Mouse (Mus musculus) neural tube, embryonic 13.5 days (tissue): ENCODE measurements around the gene Cnn1. TPM values are rescaled to one million over a fixed set of nuclear protein-coding genes. Genes with fewer than 3 reads are reported as not detected.
"Not testable (repeated sequence)": the region's sequence is repeated elsewhere in the genome, so short reads cannot be mapped to it uniquely, and the experiment has no call there.

Experiments used
- ATAC-seq: fragments of 200-750 bp; cut with Nextera tagmentation; 2 replicates; pipeline ENCODE4 v1.8.0; 2017; ENCODE audit warnings: low read depth, mild to moderate bottlenecking, moderate TSS enrichment, moderate library complexity
- H3K27ac ChIP-seq: fragments of 300-500 bp; sonication (generic); replicated peaks from 2 replicates; pipeline ENCODE4 v1.5.1; 2015; ENCODE audit warnings: moderate library complexity, mild to moderate bottlenecking, inconsistent platforms
- H3K27me3 ChIP-seq: fragments of 300-500 bp; sonication (generic); 2 replicates; pipeline ENCODE4 v1.6.1; 2015; ENCODE audit warnings: mild to moderate bottlenecking, inconsistent platforms
- H3K36me3 ChIP-seq: fragments of 300-500 bp; sonication (generic); 2 replicates; pipeline ENCODE4 v1.6.1; 2015; ENCODE audit warnings: mild to moderate bottlenecking, inconsistent platforms
- H3K4me1 ChIP-seq: fragments of 300-500 bp; sonication (generic); replicated peaks from 2 replicates; pipeline ENCODE4 v1.6.1; 2015; ENCODE audit warnings: inconsistent platforms
- H3K4me2 ChIP-seq: fragments of 300-500 bp; sonication (generic); 2 replicates; pipeline ENCODE4 v1.6.1; 2015; ENCODE audit warnings: inconsistent platforms, mild to moderate bottlenecking, moderate library complexity
- H3K4me3 ChIP-seq: fragments of 300-500 bp; sonication (generic); 2 replicates; pipeline ENCODE4 v1.5.1; 2015; ENCODE audit warnings: mild to moderate bottlenecking, inconsistent platforms
- H3K9ac ChIP-seq: fragments of 300-500 bp; sonication (generic); 2 replicates; pipeline ENCODE4 v1.6.1; 2015; ENCODE audit warnings: moderate library complexity, mild to moderate bottlenecking, inconsistent platforms
- H3K9me3 ChIP-seq: fragments of 300-500 bp; sonication (generic); 2 replicates; pipeline ENCODE4 v1.6.1; 2016; ENCODE audit warnings: inconsistent platforms
- WGBS: fragments of 180-500 bp; shearing (Covaris S2); methylation state at CpG from one replicate; pipeline ENCODE4 v1.1.7; 2015; 5-methylcytosine and 5-hydroxymethylcytosine counted together
- polyA plus RNA-seq: library from polyadenylated mRNA; unstranded; fragments of >200 nt; fragmentation: Nextera tagmentation; extraction: Ambion mirVana; gene quantifications from 2 replicates; pipeline ENCODE4 v1.2.1, GENCODE M21; 2015

Cnn1 gene
- polyA plus RNA-seq, 1 experiment from 2014 or later, result 2.9 TPM

- peaks cover 63% of the 10 kb centered on the region for H3K36me3 ChIP-seq
Observed at GRCm38 (mm10) chr9:22058011-22058424, 41.0 kb upstream of the Cnn1 start.

GRCm38 (mm10) chr9:22061339-22061738, 37.7 kb upstream of the Cnn1 start:
- H3K27ac ChIP-seq, result no peak overlapping the region
- no peak overlapping the region for H3K4me2 ChIP-seq
- ATAC-seq, result no peak
- no peak overlapping the region for H3K4me3 ChIP-seq
- 85% methylated on average over 2 of the region's 2 CpGs for WGBS
- H3K4me1 ChIP-seq, result no peaks in the 10 kb centered on the region
- no peak overlapping the region for H3K9ac ChIP-seq
- no peaks in the 10 kb centered on the region for H3K27me3 ChIP-seq
- peaks cover 95% of the 10 kb centered on the region for H3K36me3 ChIP-seq
- H3K9me3 ChIP-seq, result no peaks in the 10 kb centered on the region

More at GRCm38 (mm10) chr9:22058011-22058424, 41.0 kb upstream of the Cnn1 start:
- no peak overlapping the region for H3K9ac ChIP-seq
- H3K27me3 ChIP-seq, result peaks cover 14% of the 10 kb centered on the region; the same call in 1 of the 2 replicates
- H3K9me3 ChIP-seq, result no peaks in the 10 kb centered on the region
- H3K4me1 ChIP-seq, result peaks cover 8% of the 10 kb centered on the region
- no peak for ATAC-seq
- no peak overlapping the region for H3K4me3 ChIP-seq
- WGBS, result 78% methylated on average over 9 of the region's 9 CpGs
- no peak overlapping the region for H3K27ac ChIP-seq
- H3K4me2 ChIP-seq, result no peak overlapping the region

GRCm38 (mm10) chr9:22064341-22064740, 34.7 kb upstream of the Cnn1 start:
- no peaks in the 10 kb centered on the region for H3K27me3 ChIP-seq
- no peak overlapping the region for H3K4me2 ChIP-seq
- H3K4me1 ChIP-seq, result 0 out of 2 replicates have a peak, but pooled peaks cover 3% of the 10 kb centered on the region
- 95% methylated on average over 3 of the region's 3 CpGs for WGBS
- no peak overlapping the region for H3K4me3 ChIP-seq
- no peak for ATAC-seq
- no peak overlapping the region for H3K9ac ChIP-seq
- H3K36me3 ChIP-seq, result peaks cover 88% of the 10 kb centered on the region
- H3K9me3 ChIP-seq, result no peaks in the 10 kb centered on the region
- no peak overlapping the region for H3K27ac ChIP-seq

GRCm38 (mm10) chr9:22065642-22066041, 33.4 kb upstream of the Cnn1 start:
- 95% methylated on average over 11 of the region's 11 CpGs for WGBS
- ATAC-seq, result no peak
- Histone ChIP-seq H3K4me3 (no peak overlapping the region), H3K4me1 (peaks cover 15% of the 10 kb centered on the region), H3K4me2 (no peak overlapping the region), H3K9me3 (no peaks in the 10 kb centered on the region), H3K36me3 (peaks cover 77% of the 10 kb centered on the region), H3K27ac (no peak overlapping the region), H3K27me3 (no peaks in the 10 kb centered on the region), H3K9ac (no peak overlapping the region)

- H3K27me3 ChIP-seq, result no peaks in the 10 kb centered on the region
- no peak overlapping the region for H3K4me2 ChIP-seq
- H3K4me3 ChIP-seq, result no peak overlapping the region
- peaks cover 69% of the 10 kb centered on the region for H3K36me3 ChIP-seq
- no peak overlapping the region for H3K27ac ChIP-seq
- no peak for ATAC-seq
- WGBS, result 62% methylated on average over 3 of the region's 3 CpGs
- H3K9ac ChIP-seq, result no peak overlapping the region
- H3K4me1 ChIP-seq, result peaks cover 15% of the 10 kb centered on the region
- no peaks in the 10 kb centered on the region for H3K9me3 ChIP-seq
Observed at GRCm38 (mm10) chr9:22066433-22066832, 32.6 kb upstream of the Cnn1 start.

- WGBS, result 76% methylated on average over 5 of the region's 5 CpGs
- Histone ChIP-seq H3K27ac (no peak overlapping the region), H3K36me3 (peaks cover 61% of the 10 kb centered on the region), H3K4me3 (no peak overlapping the region), H3K4me1 (peaks cover 16% of the 10 kb centered on the region), H3K27me3 (no peaks in the 10 kb centered on the region), H3K9ac (no peak overlapping the region), H3K4me2 (no peak overlapping the region), H3K9me3 (no peaks in the 10 kb centered on the region)
- no peak for ATAC-seq
Observed at GRCm38 (mm10) chr9:22067195-22067594, 31.8 kb upstream of the Cnn1 start.

GRCm38 (mm10) chr9:22069881-22070553, 29.0 kb upstream of the Cnn1 start:
- 64% methylated on average over 4 of the region's 4 CpGs for WGBS
- Histone ChIP-seq H3K4me2 (peak overlapping the region; percentile 59), H3K27ac (peak overlapping the region; percentile 97; the same call in 1 of the 2 replicates), H3K9me3 (no peaks in the 10 kb centered on the region), H3K4me3 (peak overlapping the region; percentile 73), H3K27me3 (no peaks in the 10 kb centered on the region), H3K9ac (peak overlapping the region; percentile 83), H3K36me3 (peaks cover 60% of the 10 kb centered on the region), H3K4me1 (peaks cover 19% of the 10 kb centered on the region)
- ATAC-seq, result peak; percentile 7

- H3K4me3 ChIP-seq, result peak within 1 kb of the TSS; percentile 73
- H3K9me3 ChIP-seq, result no peaks in the 10 kb centered on the region
- peak within 1 kb of the TSS; percentile 97 for H3K27ac ChIP-seq
- peaks cover 19% of the 10 kb centered on the region for H3K4me1 ChIP-seq
- peak within 1 kb of the TSS; percentile 59 for H3K4me2 ChIP-seq
- H3K27me3 ChIP-seq, result no peaks in the 10 kb centered on the region
- ATAC-seq, result peak; percentile 98
- under 1% methylated on average over 70 of the region's 87 CpGs for WGBS
- peaks cover 56% of the 10 kb centered on the region for H3K36me3 ChIP-seq
- H3K9ac ChIP-seq, result peak within 1 kb of the TSS; percentile 83
Observed at GRCm38 (mm10) chr9:22070791-22071573, 28.0 kb upstream of the Cnn1 start, which contains the start of the genes Gm49318 and Zfp653. Gene Gm49318 (minus strand): TSS chr9:22071259. Gene Zfp653 (minus strand): TSS chr9:22071376.

- Histone ChIP-seq H3K4me1 (peaks cover 19% of the 10 kb centered on the region), H3K9ac (no peak overlapping the region), H3K4me2 (no peak overlapping the region), H3K4me3 (no peak overlapping the region), H3K27ac (no peak overlapping the region), H3K27me3 (no peaks in the 10 kb centered on the region), H3K9me3 (no peaks in the 10 kb centered on the region), H3K36me3 (peaks cover 57% of the 10 kb centered on the region)
- ATAC-seq, result no peak
- WGBS, result 93% methylated on average over 4 of the region's 4 CpGs
Observed at GRCm38 (mm10) chr9:22072276-22072675, 26.7 kb upstream of the Cnn1 start.

- not testable (repeated sequence) for H3K27ac ChIP-seq, H3K9ac ChIP-seq, ATAC-seq, H3K4me2 ChIP-seq, H3K9me3 ChIP-seq, H3K4me3 ChIP-seq, H3K4me1 ChIP-seq, H3K27me3 ChIP-seq
- peaks cover 71% of the 10 kb centered on the region for H3K36me3 ChIP-seq
- WGBS, result 85% methylated on average over 5 of the region's 5 CpGs
Observed at GRCm38 (mm10) chr9:22075778-22076177, 23.2 kb upstream of the Cnn1 start.

- Histone ChIP-seq H3K27ac (no peak overlapping the region), H3K4me2 (no peak overlapping the region), H3K27me3 (no peaks in the 10 kb centered on the region), H3K36me3 (peaks cover 71% of the 10 kb centered on the region), H3K9ac (no peak overlapping the region), H3K4me3 (no peak overlapping the region), H3K9me3 (no peaks in the 10 kb centered on the region), H3K4me1 (peaks cover 4% of the 10 kb centered on the region; the same call in 1 of the 2 replicates)
- 93% methylated on average over 23 of the region's 23 CpGs for WGBS
- ATAC-seq, result no peak
Observed at GRCm38 (mm10) chr9:22076223-22076622, 22.8 kb upstream of the Cnn1 start.

- Histone ChIP-seq H3K4me1 (peaks cover 24% of the 10 kb centered on the region), H3K27me3 (no peaks in the 10 kb centered on the region), H3K27ac (no peak overlapping the region; the same call in 1 of the 2 replicates), H3K9ac (peak overlapping the region; percentile 84), H3K9me3 (no peaks in the 10 kb centered on the region), H3K4me3 (peak overlapping the region; percentile 74), H3K4me2 (peak overlapping the region; percentile 66), H3K36me3 (peaks cover 12% of the 10 kb centered on the region; the same call in 1 of the 2 replicates)
- 36% methylated on average over 4 of the region's 4 CpGs for WGBS
- ATAC-seq, result no peak
Observed at GRCm38 (mm10) chr9:22084667-22085021, 14.4 kb upstream of the Cnn1 start.
